Mouse (Mus musculus): Measurements from ENCODE around the gene B4gat1. TPM values are rescaled to one million over a fixed set of nuclear protein-coding genes. Genes with fewer than 3 reads are reported as not detected.

The B4gat1 gene
- polyA plus RNA-seq, 1 experiment from 2014 or later: 42.1 TPM

DNA sequence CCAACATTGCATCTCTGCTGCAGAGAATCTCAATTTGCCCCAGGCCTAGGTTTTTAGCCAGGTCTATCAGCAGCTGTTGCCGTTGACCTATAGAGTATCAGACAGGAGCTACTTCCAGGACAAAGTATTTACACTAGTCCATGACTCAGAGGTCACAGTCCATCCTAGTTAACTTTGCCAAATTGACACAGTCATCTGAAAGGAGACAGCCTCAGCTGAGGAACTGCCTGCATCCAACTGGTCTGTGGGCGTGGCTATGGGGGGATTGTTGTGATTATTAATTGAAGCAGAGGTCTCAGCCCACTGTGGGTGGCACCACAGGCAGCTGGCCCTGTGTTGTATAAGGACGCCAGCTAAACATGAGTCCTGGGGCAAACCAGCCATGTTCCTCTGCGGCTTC, 33.7 kb upstream of the B4gat1 start:
- WGBS: 56% methylated on average over 4 of the region's 4 CpGs
- no peak overlapping the region for H3K4me3 ChIP-seq (replicated peaks)
- peaks cover 6% of the 10 kb centered on the region for H3K4me1 ChIP-seq
- H3K36me3 ChIP-seq: no peaks in the 10 kb centered on the region
- H3K4me2 ChIP-seq: no peak overlapping the region
- H3K27ac ChIP-seq: no peak overlapping the region
- H3K27me3 ChIP-seq (replicated peaks): 0 out of 2 replicates have a peak, but pooled peaks cover 6% of the 10 kb centered on the region
- no peak for ATAC-seq (ENCODE audit: insufficient read depth, low FRiP score, low read depth)
- H3K9me3 ChIP-seq: no peaks in the 10 kb centered on the region
- no peak overlapping the region for H3K9ac ChIP-seq

DNA sequence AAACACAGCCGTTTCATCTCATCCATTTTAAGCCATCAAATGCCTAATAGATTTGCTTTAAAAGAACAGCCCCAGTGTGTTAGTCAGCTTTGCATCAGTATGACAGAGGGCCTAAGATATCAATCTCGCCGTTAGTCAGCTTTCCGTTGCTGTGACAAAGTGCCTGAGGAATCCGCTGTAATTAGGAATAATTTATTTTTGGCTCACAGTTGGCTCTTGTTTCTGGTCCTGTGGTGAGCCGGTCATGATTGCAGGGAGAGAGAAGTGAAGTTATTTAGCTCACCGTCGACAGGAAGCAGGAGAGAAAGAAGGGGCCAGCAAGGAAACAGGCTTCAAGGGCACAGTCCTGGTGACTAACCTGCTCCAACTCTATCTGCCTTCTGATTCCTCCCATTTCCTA, 25.5 kb upstream of the B4gat1 start:
- no peak overlapping the region for H3K4me3 ChIP-seq (replicated peaks)
- WGBS: 54% methylated on average over 8 of the region's 8 CpGs
- no peaks in the 10 kb centered on the region for H3K36me3 ChIP-seq
- H3K27ac ChIP-seq: no peak overlapping the region
- no peaks in the 10 kb centered on the region for H3K27me3 ChIP-seq (replicated peaks)
- no peak for ATAC-seq (ENCODE audit: insufficient read depth, low FRiP score, low read depth)
- H3K9ac ChIP-seq: no peak overlapping the region
- H3K4me2 ChIP-seq: no peak overlapping the region
- no peaks in the 10 kb centered on the region for H3K4me1 ChIP-seq
- H3K9me3 ChIP-seq: no peaks in the 10 kb centered on the region

DNA sequence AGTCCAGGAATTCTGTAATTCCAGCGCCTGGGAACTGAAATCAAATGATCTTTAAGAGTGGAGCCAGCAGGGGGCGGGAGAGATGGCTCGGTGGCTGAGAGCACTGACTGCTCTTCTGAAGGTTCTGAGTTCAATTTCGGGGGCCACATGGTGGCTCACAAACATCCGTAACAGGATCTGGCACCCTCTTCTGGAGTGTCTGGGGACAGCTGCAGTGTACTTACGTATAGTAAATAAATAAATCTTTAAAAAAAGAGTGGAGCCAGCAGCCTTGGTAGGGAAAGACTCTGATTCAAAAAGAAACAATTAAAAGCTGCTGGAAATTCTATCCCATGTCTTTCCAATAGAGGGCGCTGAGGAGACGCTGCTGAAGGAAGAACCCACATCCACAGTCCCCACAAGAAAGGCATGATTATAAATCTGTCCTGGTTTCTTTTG, 23.6 kb upstream of the B4gat1 start:
- WGBS: 18% methylated on average over 8 of the region's 8 CpGs
- Histone ChIP-seq H3K9me3 (no peaks in the 10 kb centered on the region), H3K27me3 (replicated peaks) (no peaks in the 10 kb centered on the region), H3K4me3 (replicated peaks) (no peak overlapping the region), H3K36me3 (no peaks in the 10 kb centered on the region), H3K9ac (no peak overlapping the region), H3K4me1 (no peaks in the 10 kb centered on the region), H3K4me2 (no peak overlapping the region), H3K27ac (no peak overlapping the region)
- no peak for ATAC-seq (ENCODE audit: insufficient read depth, low FRiP score, low read depth)

DNA sequence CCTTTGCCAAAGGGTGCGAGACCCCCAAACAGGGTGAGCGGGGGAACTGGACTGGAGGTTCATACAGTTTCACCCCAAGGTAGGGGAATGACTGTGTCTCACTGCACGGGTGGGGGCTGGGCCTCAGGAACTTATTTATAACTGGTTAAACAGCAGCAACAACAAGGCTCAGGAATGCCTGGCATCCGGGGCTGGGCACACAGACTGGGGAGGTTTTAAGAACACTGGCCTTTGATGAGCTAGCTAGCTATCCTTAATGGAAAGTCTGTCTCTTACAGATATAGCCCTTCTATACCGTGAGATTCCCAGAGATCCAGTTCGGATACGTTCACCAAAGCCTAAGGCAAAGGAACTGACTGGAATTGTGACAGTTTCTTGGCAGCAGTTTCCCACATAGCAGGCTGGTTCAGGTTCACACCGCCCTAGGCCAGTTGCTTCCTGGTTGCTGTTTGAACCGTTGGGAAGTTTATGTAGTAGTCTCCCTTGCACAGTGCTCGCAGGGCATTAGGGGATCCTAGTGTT, 22.3 kb upstream of the B4gat1 start:
- no peak overlapping the region for H3K27ac ChIP-seq
- no peak; the same call in 1 of the 2 replicates for ATAC-seq (ENCODE audit: insufficient read depth, low FRiP score, low read depth)

DNA sequence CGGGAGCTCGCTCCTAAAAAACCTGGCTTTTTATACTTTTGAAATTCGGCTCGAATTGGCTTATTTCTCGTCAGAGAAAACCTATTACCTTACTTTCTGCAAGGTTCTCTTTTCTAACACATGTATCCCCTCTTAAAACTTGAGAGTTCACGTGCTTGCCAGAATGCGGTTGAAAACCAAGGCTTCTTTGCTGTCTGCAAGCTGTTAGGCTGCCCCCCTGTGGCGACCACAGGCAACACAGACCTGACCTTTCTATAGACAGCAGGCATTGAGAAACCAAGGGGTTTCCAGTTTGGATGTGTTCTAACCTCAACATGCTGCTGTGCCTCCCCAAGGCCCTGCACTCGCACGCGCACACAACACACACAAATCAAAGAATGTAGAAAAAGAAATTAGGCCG, 21.8 kb upstream of the B4gat1 start:
- H3K4me3 ChIP-seq (replicated peaks): no peak overlapping the region
- no peaks in the 10 kb centered on the region for H3K36me3 ChIP-seq
- H3K9ac ChIP-seq: no peak overlapping the region
- ATAC-seq (ENCODE audit: insufficient read depth, low FRiP score, low read depth): 0 out of 2 replicates have a peak, but pooled peaks have one; percentile 35
- no peak overlapping the region for H3K27ac ChIP-seq
- no peaks in the 10 kb centered on the region for H3K9me3 ChIP-seq
- no peaks in the 10 kb centered on the region for H3K4me1 ChIP-seq
- no peaks in the 10 kb centered on the region for H3K27me3 ChIP-seq (replicated peaks)
- peak overlapping the region; percentile 14; the same call in 1 of the 2 replicates for H3K4me2 ChIP-seq
- WGBS: 24% methylated on average over 12 of the region's 12 CpGs

More for the DNA sequence above, 22.3 kb upstream of the B4gat1 start:
- no peaks in the 10 kb centered on the region for H3K9me3 ChIP-seq
- no peak overlapping the region for H3K9ac ChIP-seq
- peak overlapping the region; percentile 14; the same call in 1 of the 2 replicates for H3K4me2 ChIP-seq
- H3K27me3 ChIP-seq (replicated peaks): no peaks in the 10 kb centered on the region
- 31% methylated on average over 10 of the region's 10 CpGs for WGBS
- H3K4me1 ChIP-seq: no peaks in the 10 kb centered on the region
- no peaks in the 10 kb centered on the region for H3K36me3 ChIP-seq
- no peak overlapping the region for H3K4me3 ChIP-seq (replicated peaks)

DNA sequence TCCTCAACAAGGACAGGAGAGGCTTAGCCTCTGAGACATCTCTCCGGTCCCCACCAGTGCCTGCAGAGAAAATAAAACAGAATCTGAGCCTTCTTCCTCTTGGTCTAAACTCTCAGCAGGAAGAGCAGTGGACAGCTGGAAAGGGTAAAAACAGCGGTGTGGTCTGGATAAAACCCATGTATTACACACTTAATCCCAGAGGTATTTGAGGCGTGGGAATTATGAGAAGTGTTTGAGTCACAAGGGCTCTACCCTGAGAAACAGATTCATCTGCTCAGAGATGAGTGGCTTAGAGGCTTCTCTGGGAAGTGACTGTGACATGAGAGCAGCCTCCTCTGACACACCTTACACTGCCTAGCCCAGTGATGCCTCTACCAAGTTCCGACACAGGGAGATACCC, 21.0 kb upstream of the B4gat1 start:
- 69% methylated on average over 4 of the region's 4 CpGs for WGBS
- H3K4me3 ChIP-seq (replicated peaks): no peak overlapping the region
- H3K4me2 ChIP-seq: no peak overlapping the region
- no peaks in the 10 kb centered on the region for H3K36me3 ChIP-seq
- no peak overlapping the region for H3K27ac ChIP-seq
- H3K9me3 ChIP-seq: no peaks in the 10 kb centered on the region
- no peaks in the 10 kb centered on the region for H3K27me3 ChIP-seq (replicated peaks)
- no peak overlapping the region for H3K9ac ChIP-seq
- no peaks in the 10 kb centered on the region for H3K4me1 ChIP-seq
- ATAC-seq (ENCODE audit: insufficient read depth, low FRiP score, low read depth): no peak

DNA sequence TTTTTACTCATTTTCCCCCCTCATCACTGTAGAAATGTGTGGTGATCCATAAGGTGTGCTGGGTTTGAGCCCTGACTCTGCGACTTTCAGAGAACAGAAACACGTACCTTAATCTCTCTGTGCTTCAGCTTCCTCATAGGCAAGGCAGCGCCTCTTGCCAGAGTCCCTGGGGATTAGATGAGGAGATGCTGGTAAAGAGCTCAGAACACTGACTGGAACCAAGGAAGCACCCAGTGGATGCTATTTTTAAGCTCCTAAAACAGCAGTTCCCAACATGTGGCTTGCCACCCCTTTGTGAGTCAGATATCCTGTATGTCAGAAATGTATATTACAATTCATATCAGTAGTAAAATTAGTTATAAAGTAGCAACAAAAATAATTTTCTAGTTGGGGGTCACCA, 20.4 kb upstream of the B4gat1 start:
- H3K4me1 ChIP-seq: no peaks in the 10 kb centered on the region
- no peak for ATAC-seq (ENCODE audit: insufficient read depth, low FRiP score, low read depth)
- H3K27me3 ChIP-seq (replicated peaks): no peaks in the 10 kb centered on the region
- 75% methylated on average over 3 of the region's 3 CpGs for WGBS
- H3K9me3 ChIP-seq: no peaks in the 10 kb centered on the region
- no peak overlapping the region for H3K4me3 ChIP-seq (replicated peaks)
- H3K4me2 ChIP-seq: no peak overlapping the region
- no peak overlapping the region for H3K27ac ChIP-seq
- H3K36me3 ChIP-seq: no peaks in the 10 kb centered on the region
- no peak overlapping the region for H3K9ac ChIP-seq

DNA sequence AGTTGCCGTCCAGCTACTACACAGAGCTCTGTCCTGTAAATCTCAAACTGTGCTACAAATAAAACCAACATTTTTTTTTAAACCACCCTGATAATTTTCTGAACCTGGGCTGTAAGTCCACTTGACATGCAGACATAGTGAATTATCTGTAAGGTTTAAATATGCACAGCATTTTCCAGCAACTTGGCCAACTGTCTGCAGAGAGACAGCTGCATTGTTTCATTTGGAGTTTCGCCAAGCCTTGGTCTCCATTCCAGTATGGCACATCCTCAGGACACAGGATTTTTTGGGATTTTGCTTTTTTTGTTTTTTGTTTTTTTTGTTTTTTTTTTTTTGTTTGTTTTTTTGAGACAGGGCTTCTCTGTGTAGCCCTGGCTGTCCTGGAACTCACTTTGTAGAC, 17.2 kb upstream of the B4gat1 start:
- H3K4me3 ChIP-seq (replicated peaks): no peak overlapping the region
- no peaks in the 10 kb centered on the region for H3K27me3 ChIP-seq (replicated peaks)
- H3K4me2 ChIP-seq: no peak overlapping the region
- H3K9ac ChIP-seq: no peak overlapping the region
- H3K9me3 ChIP-seq: no peaks in the 10 kb centered on the region
- no peak overlapping the region for H3K27ac ChIP-seq
- ATAC-seq (ENCODE audit: insufficient read depth, low FRiP score, low read depth): no peak
- 78% methylated on average over 2 of the region's 2 CpGs for WGBS
- H3K36me3 ChIP-seq: no peaks in the 10 kb centered on the region
- peaks cover 8% of the 10 kb centered on the region; the same call in 1 of the 2 replicates for H3K4me1 ChIP-seq

DNA sequence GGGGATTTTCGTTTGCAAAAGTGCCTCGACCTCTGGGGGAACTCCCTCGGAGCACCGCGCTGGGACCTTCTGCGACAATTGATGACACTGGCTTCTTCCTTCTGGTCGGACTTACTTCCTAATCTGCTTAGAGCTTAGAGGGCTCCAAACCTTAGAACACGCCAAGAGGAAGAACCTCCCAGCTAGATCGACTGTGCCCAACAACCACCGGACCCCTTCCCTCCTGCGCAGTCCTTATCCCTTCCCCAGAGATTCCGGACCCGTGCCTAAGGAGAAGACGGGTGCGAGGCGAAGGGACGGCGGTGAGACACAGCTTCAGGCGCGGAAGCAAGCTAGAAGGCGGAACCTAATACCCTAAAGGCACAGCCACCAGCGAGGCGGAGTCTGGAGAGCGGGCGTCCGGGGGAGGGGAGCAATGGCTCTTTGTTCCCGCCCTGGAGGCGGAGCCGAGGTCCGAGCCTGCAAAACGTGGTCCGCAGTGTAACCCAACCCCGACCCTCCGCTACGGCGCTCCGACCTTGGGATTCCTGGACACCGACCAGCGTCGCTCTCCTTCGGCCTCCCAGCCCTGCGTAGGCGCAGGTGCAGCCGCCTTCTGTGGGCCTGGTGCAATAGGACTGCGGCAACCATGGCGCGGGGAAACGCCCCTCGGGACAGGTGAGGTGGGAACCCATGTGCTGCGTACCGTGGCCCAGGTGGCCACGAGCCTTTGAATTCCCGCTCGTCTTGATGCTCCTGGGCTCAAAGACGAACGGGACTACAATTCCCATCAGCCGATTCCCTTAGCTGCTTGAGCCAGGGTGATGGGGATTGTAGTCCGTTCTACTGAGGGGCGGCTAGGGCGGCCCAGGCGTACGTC, 14.8 kb upstream of the B4gat1 start, which contains the start of gene Slc29a2:
Slc29a2 (plus strand) TSS at position 240 of the 859 bp plus-strand sequence.
- no peaks in the 10 kb centered on the region for H3K9me3 ChIP-seq
- H3K27ac ChIP-seq: peak within 1 kb of the TSS; percentile 74
- H3K4me3 ChIP-seq (replicated peaks): peak within 1 kb of the TSS; percentile 72
- no peaks in the 10 kb centered on the region for H3K27me3 ChIP-seq (replicated peaks)
- peak within 1 kb of the TSS; percentile 95 for H3K4me2 ChIP-seq
- peaks cover 8% of the 10 kb centered on the region; the same call in 1 of the 2 replicates for H3K4me1 ChIP-seq
- no peaks in the 10 kb centered on the region; the same call in 1 of the 2 replicates for H3K36me3 ChIP-seq
- under 1% methylated on average over 59 of the region's 62 CpGs for WGBS
- peak; percentile 96 for ATAC-seq (ENCODE audit: insufficient read depth, low FRiP score, low read depth)
- peak within 1 kb of the TSS; percentile 57 for H3K9ac ChIP-seq

DNA sequence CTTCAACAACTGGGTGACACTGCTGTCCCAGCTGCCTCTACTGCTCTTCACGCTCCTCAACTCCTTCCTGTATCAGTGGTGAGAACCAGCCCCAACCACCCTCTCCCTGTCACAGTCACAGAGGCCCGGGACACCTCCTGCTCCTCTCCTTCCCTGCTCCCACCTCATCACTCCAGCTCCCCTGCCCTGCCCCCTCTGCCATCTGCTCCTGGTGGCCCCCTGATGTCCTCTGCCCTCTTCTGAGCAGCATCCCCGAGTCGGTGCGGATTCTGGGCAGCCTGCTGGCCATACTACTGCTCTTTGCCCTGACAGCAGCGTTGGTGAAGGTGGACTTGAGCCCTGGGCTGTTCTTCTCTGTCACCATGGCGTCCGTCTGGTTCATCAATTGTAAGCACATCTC, 12.5 kb upstream of the B4gat1 start:
- Histone ChIP-seq H3K4me1 (peaks cover 8% of the 10 kb centered on the region; the same call in 1 of the 2 replicates), H3K4me3 (replicated peaks) (no peak overlapping the region), H3K36me3 (no peaks in the 10 kb centered on the region; the same call in 1 of the 2 replicates), H3K27me3 (replicated peaks) (no peaks in the 10 kb centered on the region), H3K4me2 (no peak overlapping the region), H3K27ac (no peak overlapping the region), H3K9me3 (no peaks in the 10 kb centered on the region), H3K9ac (no peak overlapping the region)
- ATAC-seq (ENCODE audit: insufficient read depth, low FRiP score, low read depth): no peak
- 89% methylated on average over 8 of the region's 8 CpGs for WGBS

DNA sequence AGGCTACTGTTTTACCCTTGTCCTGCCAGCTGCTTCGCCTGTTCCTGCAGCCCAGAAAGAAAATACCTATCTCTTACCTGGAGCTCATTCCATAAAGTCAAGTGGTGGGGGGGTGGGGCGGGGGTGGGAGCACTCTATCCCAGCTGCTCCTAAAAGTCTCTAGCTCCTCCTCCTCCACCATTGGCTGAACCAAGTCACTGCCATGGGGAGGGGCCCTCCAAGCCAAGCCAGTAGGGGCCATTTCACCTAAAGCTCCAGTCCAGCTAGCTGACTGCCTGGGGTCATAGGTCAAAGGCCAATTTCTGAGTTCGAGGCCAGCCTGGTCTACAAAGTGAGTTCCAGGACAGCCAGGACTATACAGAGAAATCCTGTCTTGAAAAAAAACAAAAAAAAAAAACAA, 5.9 kb upstream of the B4gat1 start:
- WGBS: 75% methylated on average over 3 of the region's 3 CpGs
- no peak for ATAC-seq (ENCODE audit: insufficient read depth, low FRiP score, low read depth)
- Histone ChIP-seq H3K4me2 (no peak overlapping the region), H3K4me3 (replicated peaks) (no peak overlapping the region), H3K4me1 (0 out of 2 replicates have a peak, but pooled peaks cover 2% of the 10 kb centered on the region), H3K9me3 (no peaks in the 10 kb centered on the region), H3K27me3 (replicated peaks) (no peaks in the 10 kb centered on the region), H3K9ac (no peak overlapping the region), H3K36me3 (no peaks in the 10 kb centered on the region; the same call in 1 of the 2 replicates), H3K27ac (no peak overlapping the region)

DNA sequence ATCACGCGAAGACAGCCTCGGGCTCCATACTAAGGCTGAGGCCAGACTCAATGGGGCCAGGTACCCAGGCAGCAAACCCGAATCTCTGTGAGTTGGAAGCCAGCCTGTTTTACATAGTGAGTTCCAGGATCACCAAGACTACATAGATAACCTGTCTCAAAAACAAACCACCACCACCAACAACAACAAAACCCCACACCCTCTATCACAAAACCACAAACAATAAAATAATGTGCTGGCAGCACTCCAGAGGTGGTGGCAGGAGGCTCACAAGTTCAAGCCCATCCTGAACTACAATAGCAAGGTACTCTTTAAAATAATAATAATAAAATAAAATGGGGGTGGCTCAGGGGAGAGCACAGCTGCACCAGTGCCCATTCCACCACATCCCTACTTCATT, 2.0 kb upstream of the B4gat1 start:
- H3K27me3 ChIP-seq (replicated peaks): no peaks in the 10 kb centered on the region
- H3K27ac ChIP-seq: no peak overlapping the region
- H3K9me3 ChIP-seq: no peaks in the 10 kb centered on the region
- ATAC-seq (ENCODE audit: insufficient read depth, low FRiP score, low read depth): no peak
- WGBS: 82% methylated on average over 4 of the region's 4 CpGs
- H3K9ac ChIP-seq: no peak overlapping the region
- no peak overlapping the region for H3K4me3 ChIP-seq (replicated peaks)
- H3K4me1 ChIP-seq: peaks cover 21% of the 10 kb centered on the region
- H3K36me3 ChIP-seq: no peaks in the 10 kb centered on the region
- no peak overlapping the region for H3K4me2 ChIP-seq
